Mouse (Mus musculus): Measurements from ENCODE around the gene E130309D02Rik. TPM values are rescaled to one million over a fixed set of nuclear protein-coding genes. Genes with fewer than 3 reads are reported as not detected.

Gene E130309D02Rik
- polyA plus RNA-seq, 1 experiment from 2014 or later = 19.9 TPM

DNA sequence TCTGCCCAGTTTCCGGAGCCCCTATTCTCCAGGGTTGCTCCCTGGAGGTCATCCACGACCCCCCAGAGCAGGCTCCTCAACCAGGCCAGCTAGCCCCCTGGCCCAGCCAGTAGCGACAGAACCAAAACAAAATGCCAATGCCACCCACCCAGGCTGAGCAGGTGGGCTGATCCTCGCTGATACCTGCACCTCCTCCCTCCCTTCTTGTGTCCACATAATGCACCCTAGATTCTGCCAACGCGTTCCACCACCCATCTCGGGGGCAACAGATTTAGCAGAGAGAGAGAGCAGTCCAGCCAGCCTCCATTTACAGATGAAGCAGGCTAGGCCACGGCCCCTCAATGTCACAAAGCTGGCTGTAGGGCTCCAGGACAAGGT lies 46.2 kb downstream of the E130309D02Rik start:
- WGBS (ENCODE audit: insufficient replicate concordance) = 33% methylated on average over 8 of the region's 8 CpGs
- Histone ChIP-seq H3K27me3 (ENCODE audit: control insufficient read depth, insufficient read depth, low read length) (no peaks in the 10 kb centered on the region), H3K9me3 (replicated peaks; ENCODE audit: control insufficient read depth, low read length) (no peaks in the 10 kb centered on the region), H3K4me3 (ENCODE audit: low read depth, low read length) (peak overlapping the region; percentile 76), H3K9ac (ENCODE audit: low read depth, low read length) (peak overlapping the region; percentile 79), H3K27ac (ENCODE audit: low read depth, low read length) (no peak overlapping the region), H3K36me3 (ENCODE audit: control insufficient read depth, insufficient read depth, low read length) (no peaks in the 10 kb centered on the region), H3K4me2 (peak overlapping the region; percentile 96), H3K4me1 (ENCODE audit: control insufficient read depth, insufficient read depth, low read length) (peaks cover 10% of the 10 kb centered on the region)
- no peak for ATAC-seq (replicated peaks; ENCODE audit: insufficient number of reproducible peaks, low FRiP score, low TSS enrichment)

- Histone ChIP-seq H3K36me3 (ENCODE audit: control insufficient read depth, insufficient read depth, low read length) (no peaks in the 10 kb centered on the region), H3K27me3 (ENCODE audit: control insufficient read depth, insufficient read depth, low read length) (no peaks in the 10 kb centered on the region), H3K4me1 (ENCODE audit: control insufficient read depth, insufficient read depth, low read length) (peaks cover 10% of the 10 kb centered on the region), H3K9me3 (replicated peaks; ENCODE audit: control insufficient read depth, low read length) (no peaks in the 10 kb centered on the region), H3K27ac (ENCODE audit: low read depth, low read length) (no peak overlapping the region), H3K4me3 (ENCODE audit: low read depth, low read length) (no peak overlapping the region), H3K9ac (ENCODE audit: low read depth, low read length) (no peak overlapping the region), H3K4me2 (no peak overlapping the region)
- ATAC-seq (replicated peaks; ENCODE audit: insufficient number of reproducible peaks, low FRiP score, low TSS enrichment) = no peak
- 83% methylated on average over 6 of the region's 6 CpGs for WGBS (ENCODE audit: insufficient replicate concordance)
Measured at GRCm38 (mm10) chr5:143266794-143267193, 48.4 kb downstream of the E130309D02Rik start.

- Histone ChIP-seq H3K27me3 (ENCODE audit: control insufficient read depth, insufficient read depth, low read length) (no peaks in the 10 kb centered on the region), H3K9me3 (replicated peaks; ENCODE audit: control insufficient read depth, low read length) (no peaks in the 10 kb centered on the region), H3K9ac (ENCODE audit: low read depth, low read length) (no peak overlapping the region), H3K4me3 (ENCODE audit: low read depth, low read length) (no peak overlapping the region), H3K27ac (ENCODE audit: low read depth, low read length) (no peak overlapping the region), H3K4me2 (no peak overlapping the region), H3K4me1 (ENCODE audit: control insufficient read depth, insufficient read depth, low read length) (peaks cover 7% of the 10 kb centered on the region), H3K36me3 (ENCODE audit: control insufficient read depth, insufficient read depth, low read length) (no peaks in the 10 kb centered on the region)
- WGBS (ENCODE audit: insufficient replicate concordance) = 56% methylated on average over 1 of the region's 1 CpGs
- ATAC-seq (replicated peaks; ENCODE audit: insufficient number of reproducible peaks, low FRiP score, low TSS enrichment) = no peak
Measured at GRCm38 (mm10) chr5:143265409-143265808, 49.8 kb downstream of the E130309D02Rik start.

DNA sequence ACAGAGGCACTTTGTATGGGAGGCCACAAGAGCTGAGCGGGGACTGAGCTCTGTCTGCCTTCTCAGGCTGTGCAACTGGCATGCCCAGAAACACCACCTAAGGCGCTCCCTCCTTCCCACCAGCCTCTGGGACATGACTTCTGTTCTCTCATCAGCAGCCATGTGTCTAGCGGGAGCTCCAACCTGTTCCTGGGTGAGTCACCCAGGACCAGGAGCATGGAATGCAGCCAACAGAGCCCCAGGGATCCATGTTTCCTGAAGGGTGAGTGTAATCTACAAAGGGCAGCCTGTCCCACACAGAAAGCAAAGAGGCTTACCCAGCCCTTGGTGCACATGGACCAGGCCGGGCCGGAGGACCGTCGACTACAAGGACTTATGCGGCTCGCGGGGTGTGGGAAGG lies 50.5 kb downstream of the E130309D02Rik start:
- peaks cover 5% of the 10 kb centered on the region for H3K4me1 ChIP-seq (ENCODE audit: control insufficient read depth, insufficient read depth, low read length)
- H3K27ac ChIP-seq (ENCODE audit: low read depth, low read length) = no peak overlapping the region
- H3K4me2 ChIP-seq = no peak overlapping the region
- no peak overlapping the region for H3K4me3 ChIP-seq (ENCODE audit: low read depth, low read length)
- ATAC-seq (replicated peaks; ENCODE audit: insufficient number of reproducible peaks, low FRiP score, low TSS enrichment) = no peak
- H3K27me3 ChIP-seq (ENCODE audit: control insufficient read depth, insufficient read depth, low read length) = no peaks in the 10 kb centered on the region
- no peak overlapping the region for H3K9ac ChIP-seq (ENCODE audit: low read depth, low read length)
- 85% methylated on average over 10 of the region's 10 CpGs for WGBS (ENCODE audit: insufficient replicate concordance)
- no peaks in the 10 kb centered on the region for H3K36me3 ChIP-seq (ENCODE audit: control insufficient read depth, insufficient read depth, low read length)
- no peaks in the 10 kb centered on the region for H3K9me3 ChIP-seq (replicated peaks; ENCODE audit: control insufficient read depth, low read length)

- 76% methylated on average over 8 of the region's 8 CpGs for WGBS (ENCODE audit: insufficient replicate concordance)
- no peak overlapping the region for H3K4me2 ChIP-seq
- H3K4me1 ChIP-seq (ENCODE audit: control insufficient read depth, insufficient read depth, low read length) = no peaks in the 10 kb centered on the region
- no peak for ATAC-seq (replicated peaks; ENCODE audit: insufficient number of reproducible peaks, low FRiP score, low TSS enrichment)
- no peak overlapping the region for H3K27ac ChIP-seq (ENCODE audit: low read depth, low read length)
- no peak overlapping the region for H3K9ac ChIP-seq (ENCODE audit: low read depth, low read length)
- H3K36me3 ChIP-seq (ENCODE audit: control insufficient read depth, insufficient read depth, low read length) = no peaks in the 10 kb centered on the region
- peaks cover 20% of the 10 kb centered on the region for H3K27me3 ChIP-seq (ENCODE audit: control insufficient read depth, insufficient read depth, low read length)
- H3K4me3 ChIP-seq (ENCODE audit: low read depth, low read length) = no peak overlapping the region
- no peaks in the 10 kb centered on the region for H3K9me3 ChIP-seq (replicated peaks; ENCODE audit: control insufficient read depth, low read length)
Measured at GRCm38 (mm10) chr5:143261636-143262035, 53.5 kb downstream of the E130309D02Rik start.

- no peaks in the 10 kb centered on the region for H3K9me3 ChIP-seq (replicated peaks; ENCODE audit: control insufficient read depth, low read length)
- ATAC-seq (replicated peaks; ENCODE audit: insufficient number of reproducible peaks, low FRiP score, low TSS enrichment) = no peak
- H3K27ac ChIP-seq (ENCODE audit: low read depth, low read length) = no peak overlapping the region
- no peak overlapping the region for H3K4me2 ChIP-seq
- peaks cover 18% of the 10 kb centered on the region for H3K4me1 ChIP-seq (ENCODE audit: control insufficient read depth, insufficient read depth, low read length)
- no peaks in the 10 kb centered on the region for H3K36me3 ChIP-seq (ENCODE audit: control insufficient read depth, insufficient read depth, low read length)
- no peak overlapping the region for H3K9ac ChIP-seq (ENCODE audit: low read depth, low read length)
- peaks cover 78% of the 10 kb centered on the region for H3K27me3 ChIP-seq (ENCODE audit: control insufficient read depth, insufficient read depth, low read length)
- H3K4me3 ChIP-seq (ENCODE audit: low read depth, low read length) = no peak overlapping the region
- WGBS (ENCODE audit: insufficient replicate concordance) = 79% methylated on average over 5 of the region's 5 CpGs
Measured at GRCm38 (mm10) chr5:143255802-143256201, 59.4 kb downstream of the E130309D02Rik start.

DNA sequence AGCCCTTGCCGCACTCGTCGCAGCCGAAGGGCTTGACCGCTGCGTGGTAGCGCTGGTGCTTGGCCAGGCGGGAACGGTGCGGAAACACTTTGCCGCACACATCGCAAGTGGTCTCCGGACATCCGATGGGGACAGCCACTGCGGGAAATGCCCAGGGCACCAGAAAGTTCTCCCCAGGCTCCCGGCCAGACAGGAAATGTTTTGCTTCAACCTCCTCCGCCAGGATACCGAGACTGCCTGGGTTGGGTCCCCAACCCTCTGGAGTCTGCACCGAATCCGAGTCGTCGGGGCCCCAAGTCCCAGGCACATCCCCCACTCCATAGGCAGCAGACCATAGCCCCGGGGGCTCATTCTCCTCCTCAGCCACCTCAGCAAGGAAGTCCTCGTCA lies 60.0 kb downstream of the E130309D02Rik start:
- H3K27ac ChIP-seq (ENCODE audit: low read depth, low read length) = no peak overlapping the region
- H3K27me3 ChIP-seq (ENCODE audit: control insufficient read depth, insufficient read depth, low read length) = peaks cover 79% of the 10 kb centered on the region
- no peaks in the 10 kb centered on the region for H3K9me3 ChIP-seq (replicated peaks; ENCODE audit: control insufficient read depth, low read length)
- H3K4me2 ChIP-seq = peak overlapping the region; percentile 87
- ATAC-seq (replicated peaks; ENCODE audit: insufficient number of reproducible peaks, low FRiP score, low TSS enrichment) = no peak
- peaks cover 18% of the 10 kb centered on the region for H3K4me1 ChIP-seq (ENCODE audit: control insufficient read depth, insufficient read depth, low read length)
- no peaks in the 10 kb centered on the region for H3K36me3 ChIP-seq (ENCODE audit: control insufficient read depth, insufficient read depth, low read length)
- H3K4me3 ChIP-seq (ENCODE audit: low read depth, low read length) = no peak overlapping the region
- no peak overlapping the region for H3K9ac ChIP-seq (ENCODE audit: low read depth, low read length)
- 10% methylated on average over 24 of the region's 24 CpGs for WGBS (ENCODE audit: insufficient replicate concordance)

DNA sequence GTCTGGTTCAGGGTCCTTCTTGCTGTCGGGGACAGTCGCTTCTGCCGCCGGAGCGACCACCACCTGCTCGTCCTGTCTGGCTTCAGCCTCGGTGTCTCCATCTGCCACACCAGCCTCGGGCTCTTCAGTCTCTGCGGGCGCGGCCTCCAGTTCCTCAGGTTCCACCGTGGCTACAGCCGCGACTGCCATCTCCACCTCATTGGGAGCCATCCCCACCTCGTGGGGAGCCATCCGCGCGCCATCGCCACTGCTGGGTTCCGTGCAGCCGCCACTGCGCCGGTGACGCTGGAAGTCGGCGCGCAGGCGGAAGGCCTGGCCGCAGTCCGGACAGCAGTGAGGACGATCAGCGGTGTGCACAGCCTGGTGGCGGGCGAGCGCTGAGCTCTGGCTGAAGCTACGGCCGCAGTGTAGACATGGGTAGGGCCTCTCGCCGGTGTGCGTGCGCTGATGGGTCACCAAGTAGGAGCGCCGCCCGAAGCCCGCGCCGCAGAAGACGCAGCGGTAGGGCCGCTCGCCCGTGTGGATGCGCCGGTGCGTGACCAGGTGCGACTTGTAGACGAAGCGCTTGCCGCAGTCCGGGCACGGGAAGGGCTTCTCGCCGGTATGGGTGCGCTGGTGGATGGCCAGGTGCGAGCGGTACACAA lies 60.6 kb downstream of the E130309D02Rik start:
- H3K9me3 ChIP-seq (replicated peaks; ENCODE audit: control insufficient read depth, low read length) = no peaks in the 10 kb centered on the region
- no peaks in the 10 kb centered on the region for H3K36me3 ChIP-seq (ENCODE audit: control insufficient read depth, insufficient read depth, low read length)
- ATAC-seq (replicated peaks; ENCODE audit: insufficient number of reproducible peaks, low FRiP score, low TSS enrichment) = peak; percentile 11; the same call in 1 of the 2 replicates
- H3K9ac ChIP-seq (ENCODE audit: low read depth, low read length) = no peak overlapping the region
- peaks cover 79% of the 10 kb centered on the region for H3K27me3 ChIP-seq (ENCODE audit: control insufficient read depth, insufficient read depth, low read length)
- H3K27ac ChIP-seq (ENCODE audit: low read depth, low read length) = no peak overlapping the region
- H3K4me3 ChIP-seq (ENCODE audit: low read depth, low read length) = peak overlapping the region; percentile 46
- H3K4me1 ChIP-seq (ENCODE audit: control insufficient read depth, insufficient read depth, low read length) = peaks cover 18% of the 10 kb centered on the region
- H3K4me2 ChIP-seq = peak overlapping the region; percentile 87
- 2% methylated on average over 64 of the region's 66 CpGs for WGBS (ENCODE audit: insufficient replicate concordance)

DNA sequence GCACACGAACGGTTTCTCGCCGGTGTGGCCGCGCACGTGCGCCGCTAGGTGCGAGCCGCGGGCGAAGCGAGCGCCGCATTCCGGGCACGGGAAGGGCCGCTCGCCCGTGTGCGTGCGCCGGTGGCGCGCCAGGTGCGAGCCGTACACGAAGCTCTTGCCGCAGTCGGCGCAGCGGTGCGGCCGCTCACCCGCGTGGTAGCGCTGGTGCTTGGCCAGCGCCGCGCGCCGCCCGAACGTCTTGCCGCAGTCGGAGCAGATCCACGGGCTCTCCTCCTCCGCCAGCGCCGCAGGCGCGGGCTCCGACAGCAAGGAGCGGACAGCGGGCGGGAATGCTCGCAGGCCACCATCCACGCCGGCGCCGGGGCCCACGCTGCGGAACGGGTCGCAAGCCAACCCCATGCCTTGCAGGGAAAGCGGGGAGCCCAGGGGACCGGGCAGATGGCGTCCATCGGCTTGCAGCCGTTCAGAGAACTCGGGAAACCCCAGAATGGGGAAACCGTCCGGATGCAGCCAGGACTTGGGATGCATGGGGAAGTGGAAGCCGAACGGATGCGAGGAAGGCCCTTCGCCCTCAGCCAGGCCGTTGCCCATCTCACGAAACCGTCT lies 61.2 kb downstream of the E130309D02Rik start:
- WGBS (ENCODE audit: insufficient replicate concordance) = 2% methylated on average over 79 of the region's 81 CpGs
- no peak for ATAC-seq (replicated peaks; ENCODE audit: insufficient number of reproducible peaks, low FRiP score, low TSS enrichment)
- Histone ChIP-seq H3K27me3 (ENCODE audit: control insufficient read depth, insufficient read depth, low read length) (peaks cover 79% of the 10 kb centered on the region), H3K4me3 (ENCODE audit: low read depth, low read length) (peak overlapping the region; percentile 46), H3K36me3 (ENCODE audit: control insufficient read depth, insufficient read depth, low read length) (no peaks in the 10 kb centered on the region), H3K9ac (ENCODE audit: low read depth, low read length) (no peak overlapping the region), H3K9me3 (replicated peaks; ENCODE audit: control insufficient read depth, low read length) (no peaks in the 10 kb centered on the region), H3K4me2 (peak overlapping the region; percentile 87), H3K27ac (ENCODE audit: low read depth, low read length) (no peak overlapping the region), H3K4me1 (ENCODE audit: control insufficient read depth, insufficient read depth, low read length) (peaks cover 18% of the 10 kb centered on the region)
